In the genomic region with DNA sequence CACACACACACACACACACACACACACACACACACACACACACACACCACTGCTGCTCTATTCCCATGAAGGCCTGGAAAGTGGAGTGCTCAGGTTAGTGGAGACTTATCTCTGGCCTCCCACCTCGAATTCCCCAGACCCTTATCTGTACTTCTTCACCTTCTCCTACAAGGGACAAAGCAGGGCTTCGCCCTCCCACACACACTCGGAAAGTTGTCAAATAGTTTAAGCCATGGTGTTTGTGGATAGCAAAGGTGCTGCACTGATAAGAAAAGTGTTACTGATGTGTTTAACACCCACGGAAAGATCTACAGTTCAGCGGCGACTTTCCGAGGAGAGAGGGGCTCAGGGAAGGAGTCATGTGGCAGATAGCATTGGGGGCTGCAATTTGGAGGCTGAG, we compare ENCODE assay signal across 16 mouse cellular contexts. TPM values are rescaled to one million over a fixed set of nuclear protein-coding genes. Genes with fewer than 3 reads are reported as not detected.
"Had no signal": no experiment of that assay in that cellular context is flagged by ENCODE, and none has a peak within 500 bp of the region (broad histone marks: within the 10 kb centered on the region; RNA-seq: fewer than 3 reads in every experiment).

No protein-coding gene starts in this region.

- ATAC-seq: liver, embryonic 12.5 days; midbrain, embryonic 13.5 days had no signal

- H3K27me3 ChIP-seq: liver, embryonic 12.5 days; midbrain, embryonic 13.5 days; stomach, embryonic 15.5 days had no signal

- H3K4me2 ChIP-seq: liver, embryonic 12.5 days; midbrain, embryonic 13.5 days; stomach, embryonic 15.5 days had no signal

- H3K27ac ChIP-seq: left cerebral cortex, adult 2 months; limb, embryonic 10.5 days; liver, embryonic 12.5 days; midbrain, embryonic 13.5 days; stomach, embryonic 15.5 days had no signal

- H3K4me1 ChIP-seq: limb, embryonic 10.5 days; midbrain, embryonic 13.5 days; stomach, embryonic 15.5 days had no signal

- H3K4me3 ChIP-seq: left cerebral cortex, adult 2 months; limb, embryonic 10.5 days; liver, embryonic 12.5 days; midbrain, embryonic 13.5 days; stomach, embryonic 15.5 days had no signal

- H3K36me3 ChIP-seq: limb, embryonic 10.5 days; liver, embryonic 12.5 days; midbrain, embryonic 13.5 days; stomach, embryonic 15.5 days had no signal

- DNase-seq: kidney, postnatal 14 days; lung, adult 18-20 months; right cerebral cortex, postnatal 14 days; thymus, postnatal 36 days had no signal

- H3K9ac ChIP-seq: liver, embryonic 12.5 days; midbrain, embryonic 13.5 days; stomach, embryonic 15.5 days had no signal

- H3K9me3 ChIP-seq: limb, embryonic 10.5 days; liver, embryonic 12.5 days; midbrain, embryonic 13.5 days; stomach, embryonic 15.5 days had no signal

RNA-seq across cellular contexts. Expression of gene Gja8, which starts 45.2 kb away (rescaled TPM):
- total RNA-seq: layer of hippocampus, adult 8-10 months; layer of hippocampus, postnatal 25 days; left cerebral cortex, adult 2 months; left cerebral cortex, postnatal 14 days had no signal
- polyA plus RNA-seq: large intestine, adult 2 months; limb, embryonic 14.5 days; liver, embryonic 12.5 days; lung, embryonic 16.5 days; midbrain, embryonic 13.5 days; spleen, adult 2 months; stomach, embryonic 15.5 days had no signal
